Mouse (Mus musculus) kidney, postnatal 0 days (tissue): ENCODE data around the gene Zswim1. TPM values are rescaled to one million over a fixed set of nuclear protein-coding genes. Genes with fewer than 3 reads are reported as not detected.

Experiments
- ATAC-seq: fragments of 200-750 bp; cut with Nextera tagmentation; replicated peaks from 2 replicates; pipeline ENCODE4 v1.8.0; 2017; ENCODE audit warnings: low read depth, moderate number of reproducible peaks, moderate TSS enrichment, moderate library complexity; ENCODE audit not compliant: low FRiP score
- DNase-seq: peaks from one replicate; pipeline ENCODE4 v3.0.0-alpha.2; 2016; ENCODE audit warnings: low spot score
- H3K27ac ChIP-seq: fragments of 300-500 bp; sonication (generic); 2 replicates; pipeline ENCODE4 v1.5.1; 2014; ENCODE audit warnings: mild to moderate bottlenecking
- H3K27me3 ChIP-seq: fragments of 300-500 bp; sonication (generic); 2 replicates; pipeline ENCODE4 v1.6.1; 2014; ENCODE audit warnings: low read length, mixed read lengths; ENCODE audit not compliant: insufficient read depth
- H3K36me3 ChIP-seq: fragments of 300-500 bp; sonication (generic); 2 replicates; pipeline ENCODE4 v1.6.1; 2014; ENCODE audit warnings: low read length, mixed read lengths; ENCODE audit not compliant: insufficient read depth
- H3K4me1 ChIP-seq: fragments of 300-500 bp; sonication (generic); replicated peaks from 2 replicates; pipeline ENCODE4 v1.6.1; 2014; ENCODE audit warnings: antibody characterized with exemption, low read length, mixed read lengths; ENCODE audit not compliant: insufficient read depth
- H3K4me2 ChIP-seq: fragments of 300-500 bp; sonication (generic); 2 replicates; pipeline ENCODE4 v1.6.1; 2014; ENCODE audit warnings: mild to moderate bottlenecking, low read length, moderate library complexity, mixed read lengths
- H3K4me3 ChIP-seq: fragments of 300-500 bp; sonication (generic); replicated peaks from 2 replicates; pipeline ENCODE4 v1.5.1; 2014; ENCODE audit warnings: low read depth, low read length
- H3K9ac ChIP-seq: fragments of 300-500 bp; sonication (generic); 2 replicates; pipeline ENCODE4 v1.6.1; 2014; ENCODE audit warnings: low read depth, low read length
- H3K9me3 ChIP-seq: fragments of 300-500 bp; sonication (generic); replicated peaks from 2 replicates; pipeline ENCODE4 v1.6.1; 2016; ENCODE audit warnings: low read length, inconsistent platforms, mixed read lengths
- CTCF ChIP-seq: IDR thresholded peaks from 2 replicates; pipeline ENCODE4 v1.5.1; 2016; ENCODE audit warnings: antibody characterized with exemption, low read depth, mild to moderate bottlenecking, moderate library complexity
- WGBS: fragments of 180-500 bp; shearing (Covaris S2); extraction: QIAGEN DNeasy Blood & Tissue Kit; methylation state at CpG from one replicate; pipeline ENCODE4 v1.1.7; 2014; 5-methylcytosine and 5-hydroxymethylcytosine counted together
- polyA plus RNA-seq: library from polyadenylated mRNA; unstranded; fragments of >200 nt; fragmentation: Nextera tagmentation; extraction: Ambion mirVana; gene quantifications from 2 replicates; pipeline ENCODE4 v1.2.1, GENCODE M21; 2015

Zswim1 gene
- polyA plus RNA-seq, 1 experiment from 2014 or later = 15.5 TPM

DNA sequence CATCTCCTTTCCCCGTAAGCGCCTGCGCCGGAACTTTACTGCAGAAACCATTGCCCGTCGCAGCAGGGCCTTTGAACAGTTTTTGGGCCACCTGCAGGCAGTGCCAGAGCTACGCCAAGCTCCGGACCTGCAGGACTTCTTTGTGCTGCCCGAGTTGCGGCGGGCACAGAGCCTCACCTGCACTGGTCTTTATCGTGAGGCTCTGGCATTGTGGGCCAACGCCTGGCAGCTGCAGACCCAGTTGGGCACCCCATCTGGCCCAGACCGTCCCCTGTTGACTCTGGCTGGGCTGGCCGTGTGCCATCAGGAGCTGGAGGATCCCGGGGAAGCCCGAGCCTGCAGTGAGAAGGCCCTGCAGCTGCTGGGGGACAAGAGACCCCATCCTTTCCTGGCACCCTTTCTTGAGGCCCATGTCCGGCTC is 30.6 kb upstream of the Zswim1 start:
- 91% methylated on average over 18 of the region's 18 CpGs for WGBS
- DNase-seq = no peak
- Histone ChIP-seq H3K9me3 (no peaks in the 10 kb centered on the region), H3K27ac (no peak overlapping the region), H3K4me1 (no peaks in the 10 kb centered on the region; the same call in 1 of the 2 replicates), H3K4me2 (no peak overlapping the region), H3K27me3 (no peaks in the 10 kb centered on the region), H3K4me3 (no peak overlapping the region), H3K9ac (no peak overlapping the region), H3K36me3 (peaks cover 43% of the 10 kb centered on the region)
- TF ChIP-seq CTCF = no peak
- ATAC-seq = no peak

DNA sequence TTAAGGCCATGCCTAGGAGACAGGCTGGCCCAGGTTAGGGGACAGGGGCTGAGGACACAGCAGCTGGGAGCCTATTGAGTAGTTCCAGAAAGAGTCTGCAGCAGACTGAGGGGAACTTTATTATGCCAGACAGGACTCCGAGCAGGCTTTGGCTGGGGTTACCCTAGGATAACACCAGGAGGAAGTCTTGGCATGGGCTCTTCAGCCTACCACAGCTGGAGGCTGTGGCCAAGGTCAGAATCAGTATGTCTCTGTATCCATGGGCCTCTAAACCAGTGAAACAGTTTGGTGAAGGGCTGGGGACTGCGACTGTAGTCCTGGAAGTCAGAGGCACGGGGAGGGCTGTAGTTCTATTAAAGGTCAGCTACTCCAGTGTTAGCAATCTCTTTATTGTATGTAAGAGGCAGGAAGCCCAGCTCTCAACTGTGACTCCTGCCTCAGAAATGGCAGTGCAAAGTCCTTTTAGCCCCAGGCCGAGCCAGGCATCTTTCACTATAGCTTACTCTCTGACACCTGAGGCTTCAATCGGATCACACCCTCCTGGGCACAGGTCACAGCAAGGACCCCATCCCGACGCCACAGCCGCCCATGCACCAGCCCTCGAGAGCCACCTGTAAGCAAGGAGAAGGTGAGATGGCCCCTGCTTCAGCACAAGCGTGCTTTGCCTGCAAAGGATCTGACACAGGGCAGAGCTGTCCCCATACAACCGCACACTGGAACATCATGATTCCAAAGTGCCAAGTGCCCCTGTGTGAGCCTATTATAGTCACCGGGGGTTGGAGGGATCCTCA is 29.9 kb upstream of the Zswim1 start:
- Histone ChIP-seq H3K36me3 (peaks cover 46% of the 10 kb centered on the region), H3K9me3 (no peaks in the 10 kb centered on the region)

DNA sequence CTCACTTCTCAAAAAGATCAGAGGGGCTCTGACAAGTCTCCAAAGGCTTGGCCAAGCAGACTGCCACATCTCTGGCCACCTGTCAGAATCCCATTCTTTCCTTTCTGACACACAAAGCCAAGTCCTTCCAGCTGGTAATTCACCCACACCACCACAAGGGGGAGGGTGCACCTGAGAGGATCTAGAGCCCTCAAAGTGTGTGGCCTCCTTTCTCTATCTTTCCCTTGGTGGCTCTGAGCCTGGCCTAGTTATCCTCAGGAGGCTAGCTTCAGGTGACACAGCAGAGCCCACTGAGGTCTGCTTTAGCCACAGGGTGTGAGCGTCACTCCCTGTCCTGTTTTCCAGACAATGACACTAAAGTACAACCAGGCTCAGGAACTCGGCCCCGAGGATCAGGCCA is 29.2 kb upstream of the Zswim1 start:
- H3K4me1 ChIP-seq = no peaks in the 10 kb centered on the region; the same call in 1 of the 2 replicates
- ATAC-seq (no peak; the same call in 1 of the 2 replicates), DNase-seq (peak; percentile 55)
- H3K9me3 ChIP-seq = no peaks in the 10 kb centered on the region
- peaks cover 46% of the 10 kb centered on the region for H3K36me3 ChIP-seq
- no peaks in the 10 kb centered on the region for H3K27me3 ChIP-seq
- peak; percentile 72 for TF ChIP-seq CTCF
- no peak overlapping the region for H3K9ac ChIP-seq
- no peak overlapping the region for H3K27ac ChIP-seq
- H3K4me3 ChIP-seq = no peak overlapping the region
- no peak overlapping the region for H3K4me2 ChIP-seq
- 71% methylated on average over 3 of the region's 3 CpGs for WGBS

More for the DNA sequence above, 29.9 kb upstream of the Zswim1 start:
- Histone ChIP-seq H3K4me1 (no peaks in the 10 kb centered on the region; the same call in 1 of the 2 replicates), H3K27ac (no peak overlapping the region), H3K4me2 (no peak overlapping the region), H3K9ac (no peak overlapping the region), H3K4me3 (no peak overlapping the region), H3K27me3 (no peaks in the 10 kb centered on the region)
- 90% methylated on average over 12 of the region's 12 CpGs for WGBS
- no peak for DNase-seq
- no peak for TF ChIP-seq CTCF
- no peak for ATAC-seq

DNA sequence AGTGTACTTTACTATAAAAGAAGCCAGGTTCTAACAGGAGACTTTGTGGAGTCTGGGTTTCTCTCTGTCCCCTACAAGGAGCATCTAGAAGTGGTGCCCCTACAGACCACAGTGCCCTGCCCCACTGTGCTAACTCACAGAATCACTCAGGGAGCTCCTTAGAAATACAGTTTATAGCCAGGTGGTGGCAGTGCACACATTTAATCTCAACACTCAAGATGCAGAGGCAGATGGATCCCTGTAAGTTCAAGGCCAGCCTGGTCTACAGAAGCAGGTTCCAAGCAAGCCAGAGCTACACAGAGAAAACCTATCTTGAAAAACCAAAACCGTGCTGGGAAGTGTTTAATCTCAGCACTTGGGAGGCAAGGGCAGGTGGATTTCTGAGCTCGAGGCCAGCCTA is 28.7 kb upstream of the Zswim1 start:
- Histone ChIP-seq H3K4me1 (no peaks in the 10 kb centered on the region), H3K9ac (no peak overlapping the region), H3K36me3 (peaks cover 46% of the 10 kb centered on the region), H3K4me2 (no peak overlapping the region), H3K27me3 (no peaks in the 10 kb centered on the region), H3K27ac (no peak overlapping the region), H3K9me3 (no peaks in the 10 kb centered on the region), H3K4me3 (no peak overlapping the region)
- ATAC-seq (no peak), DNase-seq (peak; percentile 36)
- peak; percentile 24; the same call in 1 of the 2 replicates for TF ChIP-seq CTCF
- WGBS = 93% methylated on average over 2 of the region's 2 CpGs

DNA sequence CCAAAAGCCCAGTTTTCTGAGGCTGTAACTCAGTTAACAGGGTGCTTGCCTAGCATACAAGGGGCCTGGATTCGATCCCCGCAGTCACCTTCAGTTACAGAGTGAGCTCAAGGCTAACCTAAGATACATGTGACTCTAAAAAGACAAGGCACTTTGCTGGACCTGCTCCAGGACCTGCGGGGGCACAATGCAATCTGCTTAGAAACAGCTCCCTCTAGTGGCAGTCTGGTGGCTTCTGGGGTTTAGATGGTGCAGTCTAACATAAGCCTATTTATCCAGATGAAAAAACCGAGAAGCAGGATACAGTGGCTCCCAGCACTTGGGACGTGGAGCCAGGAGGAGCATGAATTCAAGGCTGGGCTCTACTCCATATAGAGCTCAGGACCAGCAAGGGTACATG is 28.2 kb upstream of the Zswim1 start:
- Histone ChIP-seq H3K36me3 (peaks cover 46% of the 10 kb centered on the region), H3K9me3 (no peaks in the 10 kb centered on the region), H3K4me1 (no peaks in the 10 kb centered on the region), H3K27ac (no peak overlapping the region), H3K27me3 (no peaks in the 10 kb centered on the region), H3K4me2 (no peak overlapping the region), H3K4me3 (no peak overlapping the region), H3K9ac (no peak overlapping the region)
- TF ChIP-seq CTCF = peak; percentile 91
- WGBS = 31% methylated on average over 5 of the region's 5 CpGs
- ATAC-seq (peak; percentile 44; the same call in 1 of the 2 replicates), DNase-seq (peak; percentile 91)

DNA sequence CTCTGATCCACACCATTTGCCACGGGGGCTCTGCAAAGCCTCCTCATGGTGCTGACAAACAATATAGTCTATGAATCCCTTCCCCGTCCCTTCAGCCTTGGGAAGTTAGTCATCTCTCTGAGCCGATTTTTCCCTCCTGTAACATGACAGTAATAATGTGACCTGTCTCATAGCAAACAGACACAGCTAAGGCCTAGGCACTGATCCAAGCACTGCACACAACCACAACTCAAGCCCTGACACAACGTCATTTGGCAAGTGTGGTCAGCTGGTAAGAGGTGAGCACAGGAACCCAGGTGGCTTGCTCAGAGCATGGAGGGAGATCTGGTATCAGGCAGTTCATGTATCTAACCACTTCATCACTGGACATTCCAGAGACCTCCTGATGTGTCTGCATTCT is 26.6 kb upstream of the Zswim1 start:
- no peaks in the 10 kb centered on the region for H3K27me3 ChIP-seq
- no peaks in the 10 kb centered on the region for H3K9me3 ChIP-seq
- H3K4me2 ChIP-seq = no peak overlapping the region
- WGBS = 82% methylated on average over 4 of the region's 4 CpGs
- no peak overlapping the region for H3K9ac ChIP-seq
- no peak overlapping the region for H3K27ac ChIP-seq
- no peak for TF ChIP-seq CTCF
- ATAC-seq = no peak
- H3K36me3 ChIP-seq = peaks cover 44% of the 10 kb centered on the region
- no peak overlapping the region for H3K4me3 ChIP-seq
- DNase-seq = no peak
- no peaks in the 10 kb centered on the region for H3K4me1 ChIP-seq
